ENCODE assay signal across 8 mouse cellular contexts in genomic region chr5:137683388-137684293, GRCm38 (mm10). TPM values are rescaled to one million over a fixed set of nuclear protein-coding genes. Genes with fewer than 3 reads are reported as not detected.
A peak's percentile ranks its signal among the peaks of the same experiment; 100 is the strongest.
DNase-seq lines count a peak whose midpoint lies in the region; ATAC-seq and TF ChIP-seq lines count a peak whose summit lies in the region.

No protein-coding gene starts in this region.

- 14% methylated on average over 28 of the region's 28 CpGs for WGBS in hindbrain, embryonic 13.5 days
- 7% methylated on average over 28 of the region's 28 CpGs for WGBS in liver, embryonic 12.5 days (ENCODE audit: insufficient replicate concordance)
- 4% methylated on average over 28 of the region's 28 CpGs for WGBS in olfactory bulb, adult 2 months

- peak overlapping the region; percentile 79 for H3K9ac ChIP-seq in hindbrain, embryonic 13.5 days
- peak overlapping the region; percentile 92 for H3K9ac ChIP-seq in liver, embryonic 12.5 days

- H3K27me3 ChIP-seq in testis, adult 2 months (ENCODE audit: control insufficient read depth, insufficient read depth, low read length): no peaks in the 10 kb centered on the region
- H3K27me3 ChIP-seq in hindbrain, embryonic 13.5 days: no peaks in the 10 kb centered on the region
- no peaks in the 10 kb centered on the region for H3K27me3 ChIP-seq in liver, embryonic 12.5 days (replicated peaks)

- no peaks in the 10 kb centered on the region for H3K36me3 ChIP-seq in testis, adult 2 months (ENCODE audit: control insufficient read depth, insufficient read depth, low read length)
- 0 out of 2 replicates have a peak, but pooled peaks cover 3% of the 10 kb centered on the region for H3K36me3 ChIP-seq in hindbrain, embryonic 13.5 days
- peaks cover 37% of the 10 kb centered on the region for H3K36me3 ChIP-seq in liver, embryonic 12.5 days

- H3K4me3 ChIP-seq in testis, adult 2 months (ENCODE audit: control insufficient read depth, low read depth, low read length): peak overlapping the region; percentile 88
- H3K4me3 ChIP-seq in hindbrain, embryonic 13.5 days: peak overlapping the region; percentile 66
- H3K4me3 ChIP-seq in liver, embryonic 12.5 days: peak overlapping the region; percentile 90
- H3K4me3 ChIP-seq in olfactory bulb, adult 2 months (ENCODE audit: insufficient read depth, low read depth, low read length): peak overlapping the region; percentile 80

- peak; percentile 27 for ATAC-seq in hindbrain, embryonic 13.5 days (ENCODE audit: low FRiP score)
- no peak for ATAC-seq in liver, embryonic 12.5 days

- H3K9me3 ChIP-seq in hindbrain, embryonic 13.5 days: no peaks in the 10 kb centered on the region
- no peaks in the 10 kb centered on the region for H3K9me3 ChIP-seq in liver, embryonic 12.5 days (replicated peaks)

- no peak for TF ChIP-seq POLR2A in testis, adult 2 months (IDR thresholded peaks at IDR 0.05; ENCODE audit: control insufficient read depth, low read depth, low read length)
- no peak for TF ChIP-seq POLR2A in olfactory bulb, adult 2 months (IDR thresholded peaks at IDR 0.05; ENCODE audit: insufficient read depth, low read depth, low read length)

- TF ChIP-seq CTCF in testis, adult 2 months (IDR thresholded peaks at IDR 0.05; ENCODE audit: control insufficient read depth, insufficient read depth, insufficient replicate concordance, low read depth, low read length): no peak
- no peak for TF ChIP-seq CTCF in olfactory bulb, adult 2 months (IDR thresholded peaks at IDR 0.05; ENCODE audit: insufficient read depth, low read depth, low read length)

- DNase-seq in adrenal gland, postnatal 10 days: peak; percentile 41
- DNase-seq in adrenal gland, adult 8-10 months: no peak
- no peak for DNase-seq in testis, postnatal 14 days (ENCODE audit: low spot score)
- no peak for DNase-seq in ovary, postnatal 10 days (ENCODE audit: low spot score)

- no peak overlapping the region for H3K27ac ChIP-seq in testis, adult 2 months (ENCODE audit: control insufficient read depth, insufficient read depth, low read depth, low read length)
- H3K27ac ChIP-seq in hindbrain, embryonic 13.5 days: peak overlapping the region; percentile 85
- H3K27ac ChIP-seq in liver, embryonic 12.5 days: peak overlapping the region; percentile 81
- no peak overlapping the region for H3K27ac ChIP-seq in olfactory bulb, adult 2 months (ENCODE audit: insufficient read depth, low read depth, low read length)

- H3K4me1 ChIP-seq in testis, adult 2 months (ENCODE audit: control insufficient read depth, insufficient read depth, low read length): peaks cover 3% of the 10 kb centered on the region; the same call in 1 of the 2 replicates
- peaks cover 23% of the 10 kb centered on the region for H3K4me1 ChIP-seq in hindbrain, embryonic 13.5 days (replicated peaks)
- peaks cover 79% of the 10 kb centered on the region for H3K4me1 ChIP-seq in liver, embryonic 12.5 days
- H3K4me1 ChIP-seq in olfactory bulb, adult 2 months (ENCODE audit: control insufficient read depth, insufficient read depth, low read length): peaks cover 9% of the 10 kb centered on the region

- peak overlapping the region; percentile 85 for H3K4me2 ChIP-seq in hindbrain, embryonic 13.5 days
- peak overlapping the region; percentile 90 for H3K4me2 ChIP-seq in liver, embryonic 12.5 days

RNA-seq across cellular contexts. Expression of gene Agfg2, which starts 0.9 kb away (rescaled TPM):
- total RNA-seq in adrenal gland, postnatal 10 days (2021): 10 to 100 TPM; 21.0 to 21.9 TPM
- 10 to 100 TPM; 27.9 to 55.0 (median 41.4) TPM for total RNA-seq in adrenal gland, adult 8-10 months (2022)
- polyA plus RNA-seq in testis, adult 2 months (2012; rRNA removed): 12.0 and 12.5 TPM in 2 replicates
- polyA plus RNA-seq in hindbrain, embryonic 13.5 days (2015; fragmentation: Nextera tagmentation; extraction: Ambion mirVana): 15.6 and 16.4 TPM in 2 replicates
- 44.3 and 47.2 TPM in 2 replicates for polyA plus RNA-seq in liver, embryonic 12.5 days (2016; fragmentation: Nextera tagmentation; extraction: Ambion mirVana)
- not detected in 2 replicates for polyA plus RNA-seq in olfactory bulb, adult 2 months (2012; ENCODE audit: insufficient read depth, insufficient read length, low replicate concordance, missing spikeins)

RNA-seq across cellular contexts. Expression of gene Irs3, which starts 38.1 kb away (rescaled TPM):
- 1 to 10 TPM; 2.1 to 4.0 TPM for total RNA-seq in adrenal gland, postnatal 10 days (2021)
- total RNA-seq in adrenal gland, adult 8-10 months (2022): 1 to 10 TPM; 2.6 to 7.5 (median 4.6) TPM
- polyA plus RNA-seq in testis, adult 2 months (2012; rRNA removed): 0.22 and 0.24 TPM in 2 replicates
- 0.09 and 0.16 TPM in 2 replicates for polyA plus RNA-seq in hindbrain, embryonic 13.5 days (2015; fragmentation: Nextera tagmentation; extraction: Ambion mirVana)
- 0.05 and 0.07 TPM in 2 replicates for polyA plus RNA-seq in liver, embryonic 12.5 days (2016; fragmentation: Nextera tagmentation; extraction: Ambion mirVana)
- not detected in 2 replicates for polyA plus RNA-seq in olfactory bulb, adult 2 months (2012; ENCODE audit: insufficient read depth, insufficient read length, low replicate concordance, missing spikeins)

RNA-seq across cellular contexts. Expression of gene Sap25, which starts 42.5 kb away (rescaled TPM):
- 1 to 10 TPM; 4.2 to 9.7 TPM for total RNA-seq in adrenal gland, postnatal 10 days (2021)
- total RNA-seq in adrenal gland, adult 8-10 months (2022): 10 to 100 TPM in 2 of 4 experiments, 1 to 10 TPM in 2; 2.1 to 14.1 (median 7.4) TPM
- 37.9 and 42.4 TPM in 2 replicates for polyA plus RNA-seq in testis, adult 2 months (2012; rRNA removed)
- polyA plus RNA-seq in hindbrain, embryonic 13.5 days (2015; fragmentation: Nextera tagmentation; extraction: Ambion mirVana): 4.8 and 5.2 TPM in 2 replicates
- 6.0 and 6.5 TPM in 2 replicates for polyA plus RNA-seq in liver, embryonic 12.5 days (2016; fragmentation: Nextera tagmentation; extraction: Ambion mirVana)
- polyA plus RNA-seq in olfactory bulb, adult 2 months (2012; ENCODE audit: insufficient read depth, insufficient read length, low replicate concordance, missing spikeins): not detected in 2 replicates

RNA-seq across cellular contexts. Expression of gene Gm20605, which starts 54.7 kb away (rescaled TPM):
- 10 to 100 TPM in 1 of 2 experiments, 1 to 10 TPM in 1; 5.7 to 10.6 TPM for total RNA-seq in adrenal gland, postnatal 10 days (2021)
- 10 to 100 TPM in 3 of 4 experiments, 1 to 10 TPM in 1; 8.2 to 24.1 (median 14.7) TPM for total RNA-seq in adrenal gland, adult 8-10 months (2022)
- 15.0 and 15.6 TPM in 2 replicates for polyA plus RNA-seq in testis, adult 2 months (2012; rRNA removed)
- polyA plus RNA-seq in hindbrain, embryonic 13.5 days (2015; fragmentation: Nextera tagmentation; extraction: Ambion mirVana): 7.9 and 8.9 TPM in 2 replicates
- 7.8 and 9.0 TPM in 2 replicates for polyA plus RNA-seq in liver, embryonic 12.5 days (2016; fragmentation: Nextera tagmentation; extraction: Ambion mirVana)
- not detected in 2 replicates for polyA plus RNA-seq in olfactory bulb, adult 2 months (2012; ENCODE audit: insufficient read depth, insufficient read length, low replicate concordance, missing spikeins)

RNA-seq across cellular contexts. Expression of gene Lrch4, which starts 54.7 kb away (rescaled TPM):
- total RNA-seq in adrenal gland, postnatal 10 days (2021): 10 to 100 TPM; 25.0 to 29.9 TPM
- 10 to 100 TPM; 25.1 to 35.9 (median 31.4) TPM for total RNA-seq in adrenal gland, adult 8-10 months (2022)
- 131 and 139 TPM in 2 replicates for polyA plus RNA-seq in testis, adult 2 months (2012; rRNA removed)
- polyA plus RNA-seq in hindbrain, embryonic 13.5 days (2015; fragmentation: Nextera tagmentation; extraction: Ambion mirVana): 19.9 and 23.4 TPM in 2 replicates
- polyA plus RNA-seq in liver, embryonic 12.5 days (2016; fragmentation: Nextera tagmentation; extraction: Ambion mirVana): 33.4 and 36.0 TPM in 2 replicates
- polyA plus RNA-seq in olfactory bulb, adult 2 months (2012; ENCODE audit: insufficient read depth, insufficient read length, low replicate concordance, missing spikeins): not detected in 2 replicates

Comparison
In these comparisons a context has a peak if more than half of its experiments do, and no peak if none do; other contexts are left out.
1. H3K27ac ChIP-seq: peak in hindbrain, embryonic 13.5 days (single experiment) and liver, embryonic 12.5 days (single experiment); none in testis, adult 2 months (single experiment) and olfactory bulb, adult 2 months (single experiment).
2. RNA of gene Agfg2, which starts 0.9 kb away (polyA plus RNA-seq): 44.3 to 47.2 TPM in liver, embryonic 12.5 days, 15.6 to 16.4 TPM in hindbrain, embryonic 13.5 days and 12.0 to 12.5 TPM in testis, adult 2 months; not detected in olfactory bulb, adult 2 months; every median in the first group is over 10 times any median in the second.
3. Peak in every context shown above with its lines, with median percentiles within 50 percentile points of each other: H3K4me3 ChIP-seq.